Comparison of ENCODE assay signal across 14 mouse cellular contexts in genomic region chr5:73376041-73376440, GRCm38 (mm10). TPM values are rescaled to one million over a fixed set of nuclear protein-coding genes. Genes with fewer than 3 reads are reported as not detected.
"Had no signal": no experiment of that assay in that cellular context is flagged by ENCODE, and none has a peak within 500 bp of the region (broad histone marks: within the 10 kb centered on the region; RNA-seq: fewer than 3 reads in every experiment).

No protein-coding gene starts in this region.

- H3K4me3 ChIP-seq: layer of hippocampus, adult 2 months; limb, embryonic 10.5 days; liver, embryonic 15.5 days had no signal

- DNase-seq: kidney, postnatal 10 days; lung, adult 2 months; lung, postnatal 36 days; right cerebral cortex, postnatal 4 days; spleen, adult 18-20 months; thymus, adult 18-20 months; thymus, postnatal 14 days had no signal

- H3K9ac ChIP-seq: liver, embryonic 15.5 days had no signal

- H3K36me3 ChIP-seq: limb, embryonic 10.5 days; liver, embryonic 15.5 days had no signal

- H3K27ac ChIP-seq: layer of hippocampus, adult 2 months; limb, embryonic 10.5 days; liver, embryonic 15.5 days had no signal

- H3K4me2 ChIP-seq: liver, embryonic 11.5 days; liver, embryonic 15.5 days had no signal

- H3K4me1 ChIP-seq: limb, embryonic 10.5 days; liver, embryonic 15.5 days had no signal

- ATAC-seq: lung, postnatal 0 days had no signal

- H3K9me3 ChIP-seq: limb, embryonic 10.5 days; liver, embryonic 15.5 days had no signal

RNA-seq across cellular contexts. Expression of gene Cwh43, which starts 29.8 kb away (rescaled TPM):
- total RNA-seq: megakaryocyte progenitor cell, adult 5-6 weeks had no signal
- polyA plus RNA-seq: limb, embryonic 10.5 days; liver, embryonic 11.5 days; liver, embryonic 15.5 days; lung, postnatal 0 days; stomach, embryonic 14.5 days had no signal
